Mouse (Mus musculus): Measurements from ENCODE around the gene Astn1. TPM values are rescaled to one million over a fixed set of nuclear protein-coding genes. Genes with fewer than 3 reads are reported as not detected.

Gene Astn1
- total and polyA plus RNA-seq, 3 experiments, result not detected

- DNase-seq (ENCODE audit: low read depth, low spot score), result no peak
- H3K4me1 ChIP-seq (ENCODE audit: control insufficient read depth in 1 of 2, insufficient read depth in 2 of 2, low read length in 2 of 2), result no peaks in the 10 kb centered on the region
- H3K9ac ChIP-seq (ENCODE audit: control insufficient read depth, low read depth, low read length, poor library complexity, severe bottlenecking), result no peak overlapping the region
- no peak overlapping the region for H3K27ac ChIP-seq (ENCODE audit: control insufficient read depth, low read depth, low read length)
- H3K79me2 ChIP-seq (ENCODE audit: control insufficient read depth, insufficient read depth, low read length, poor library complexity), result no peaks in the 10 kb centered on the region
- no peaks in the 10 kb centered on the region for H3K9me3 ChIP-seq (replicated peaks; ENCODE audit: insufficient read depth, low read length)
- H3K4me3 ChIP-seq (ENCODE audit: control insufficient read depth in 1 of 2, insufficient read depth in 1 of 2, low read depth in 2 of 2, low read length in 2 of 2), result no peak overlapping the region
- no peaks in the 10 kb centered on the region for H3K27me3 ChIP-seq (ENCODE audit: control insufficient read depth in 1 of 2, insufficient read depth in 2 of 2, low read length in 2 of 2)
- TF ChIP-seq HCFC1 (IDR thresholded peaks at IDR 0.05; ENCODE audit: low read depth, low read length) (no peak), E2F4 (IDR thresholded peaks at IDR 0.05; ENCODE audit: borderline replicate concordance, low read depth, low read length) (no peak), ZMIZ1 (IDR thresholded peaks at IDR 0.05; ENCODE audit: low read depth, low read length) (no peak), MYB (IDR thresholded peaks at IDR 0.05; ENCODE audit: low read depth, low read length) (no peak), NRF1 (IDR thresholded peaks at IDR 0.05; ENCODE audit: insufficient read depth, low read depth, low read length, poor library complexity, severe bottlenecking) (no peak), ETS1 (IDR thresholded peaks at IDR 0.05; ENCODE audit: low read depth, low read length) (no peak), GATA1 (IDR thresholded peaks at IDR 0.05; ENCODE audit: low read depth, low read length) (no peak), JUND (IDR thresholded peaks at IDR 0.05; ENCODE audit: low read depth, low read length) (no peak), SIN3A (IDR thresholded peaks at IDR 0.05; ENCODE audit: low read length) (no peak), TBP (IDR thresholded peaks at IDR 0.05; ENCODE audit: low read depth, low read length) (no peak), POLR2A (IDR thresholded peaks at IDR 0.05; ENCODE audit: control insufficient read depth in 1 of 2, insufficient read depth in 1 of 2, low read depth in 1 of 2, low read length in 2 of 2, poor library complexity in 1 of 2) (no peak), USF2 (IDR thresholded peaks at IDR 0.05; ENCODE audit: borderline replicate concordance in 1 of 2, insufficient read depth in 1 of 2, low read depth in 1 of 2, low read length in 2 of 2) (no peak), BHLHE40 (IDR thresholded peaks at IDR 0.05; ENCODE audit: borderline replicate concordance, low read depth, low read length) (no peak), ZC3H11A (IDR thresholded peaks at IDR 0.05; ENCODE audit: low read depth, low read length) (no peak), CHD1 (IDR thresholded peaks at IDR 0.05; ENCODE audit: low read depth, low read length) (no peak), ZNF384 (IDR thresholded peaks at IDR 0.05; ENCODE audit: low read depth, low read length) (no peak), POLR2AphosphoS5 (IDR thresholded peaks at IDR 0.05; ENCODE audit: borderline replicate concordance, low read depth, low read length) (no peak), POLR2AphosphoS2 (IDR thresholded peaks at IDR 0.05; ENCODE audit: low read length) (no peak)
- no peaks in the 10 kb centered on the region for H3K36me3 ChIP-seq (ENCODE audit: control insufficient read depth in 1 of 2, insufficient read depth in 2 of 2, low read length in 2 of 2)
These were observed 211.5 kb downstream of the Astn1 start for GRCm38 (mm10) chr1:158573597-158573996.

- H3K27ac ChIP-seq (ENCODE audit: control insufficient read depth, low read depth, low read length), result no peak overlapping the region
- H3K9ac ChIP-seq (ENCODE audit: control insufficient read depth, low read depth, low read length, poor library complexity, severe bottlenecking), result no peak overlapping the region
- H3K4me1 ChIP-seq (ENCODE audit: control insufficient read depth in 1 of 2, insufficient read depth in 2 of 2, low read length in 2 of 2), result no peaks in the 10 kb centered on the region
- no peak for TF ChIP-seq TBP (IDR thresholded peaks at IDR 0.05; ENCODE audit: low read depth, low read length)
- TF ChIP-seq ELF1 (IDR thresholded peaks at IDR 0.05; ENCODE audit: low read depth, low read length), result no peak
- no peak for TF ChIP-seq USF1 (IDR thresholded peaks at IDR 0.05; ENCODE audit: low read depth, low read length)
- DNase-seq (ENCODE audit: low read depth, low spot score), result no peak
- no peaks in the 10 kb centered on the region for H3K36me3 ChIP-seq (ENCODE audit: control insufficient read depth in 1 of 2, insufficient read depth in 2 of 2, low read length in 2 of 2)
- no peak overlapping the region for H3K4me3 ChIP-seq (ENCODE audit: control insufficient read depth in 1 of 2, insufficient read depth in 1 of 2, low read depth in 2 of 2, low read length in 2 of 2)
- H3K9me3 ChIP-seq (replicated peaks; ENCODE audit: insufficient read depth, low read length), result no peaks in the 10 kb centered on the region
- no peaks in the 10 kb centered on the region for H3K79me2 ChIP-seq (ENCODE audit: control insufficient read depth, insufficient read depth, low read length, poor library complexity)
- H3K27me3 ChIP-seq (ENCODE audit: control insufficient read depth in 1 of 2, insufficient read depth in 2 of 2, low read length in 2 of 2), result no peaks in the 10 kb centered on the region
These were observed 213.9 kb downstream of the Astn1 start for GRCm38 (mm10) chr1:158575997-158576396.

All from MEL (cell line).